ENCODE assay signal across 8 mouse cellular contexts in the genomic region with DNA sequence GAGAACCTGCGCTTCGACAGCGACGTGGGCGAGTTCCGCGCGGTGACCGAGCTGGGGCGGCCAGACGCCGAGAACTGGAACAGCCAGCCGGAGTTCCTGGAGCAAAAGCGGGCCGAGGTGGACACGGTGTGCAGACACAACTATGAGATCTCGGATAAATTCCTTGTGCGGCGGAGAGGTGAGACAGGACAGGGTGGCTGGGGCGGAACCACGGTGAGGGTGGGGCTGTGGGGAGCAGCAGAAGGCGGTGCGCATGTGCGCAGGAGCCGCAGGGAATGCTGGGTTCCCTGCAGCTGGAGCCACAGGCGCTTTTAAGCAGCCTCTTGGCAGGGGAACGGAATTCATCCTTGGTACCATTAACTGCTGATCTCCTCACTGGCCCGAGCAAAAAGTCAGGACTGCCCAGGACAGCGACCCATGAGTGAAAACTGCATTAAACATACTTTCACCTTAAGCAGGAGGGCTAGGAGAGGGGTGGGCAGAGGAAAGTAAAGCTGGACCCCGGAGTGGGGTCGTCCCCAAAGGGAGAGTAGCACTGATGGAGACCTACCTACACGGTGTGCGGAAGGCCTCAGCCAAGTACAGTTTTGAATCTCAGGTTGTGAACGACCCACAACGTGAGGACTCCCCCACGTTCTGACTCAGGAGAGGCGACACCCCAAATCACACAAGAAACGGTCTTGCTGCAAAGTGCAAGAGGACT. TPM values are rescaled to one million over a fixed set of nuclear protein-coding genes. Genes with fewer than 3 reads are reported as not detected.
A peak's percentile ranks its signal among the peaks of the same experiment; 100 is the strongest.
DNase-seq lines count a peak whose midpoint lies in the region; ATAC-seq and TF ChIP-seq lines count a peak whose summit lies in the region.

No protein-coding gene starts in this region.

- ATAC-seq in hindbrain, embryonic 12.5 days (ENCODE audit: low FRiP score) = peak; percentile 87
- peak; percentile 73 for ATAC-seq in lung, postnatal 0 days

- H3K9ac ChIP-seq in hindbrain, embryonic 12.5 days = peak overlapping the region; percentile 74
- peak overlapping the region; percentile 20; the same call in 1 of the 2 replicates for H3K9ac ChIP-seq in lung, postnatal 0 days (replicated peaks; ENCODE audit: low read depth)

- 26% methylated on average over 38 of the region's 38 CpGs for WGBS in hindbrain, embryonic 12.5 days
- 23% methylated on average over 38 of the region's 38 CpGs for WGBS in lung, postnatal 0 days

- no peaks in the 10 kb centered on the region; the same call in 1 of the 2 replicates for H3K27me3 ChIP-seq in hindbrain, embryonic 12.5 days
- no peaks in the 10 kb centered on the region for H3K27me3 ChIP-seq in lung, postnatal 0 days (replicated peaks; ENCODE audit: insufficient read depth, low read length)

- H3K4me1 ChIP-seq in hindbrain, embryonic 12.5 days = peaks cover 3% of the 10 kb centered on the region; the same call in 1 of the 2 replicates
- H3K4me1 ChIP-seq in lung, postnatal 0 days (ENCODE audit: insufficient read depth, low read depth, low read length) = no peaks in the 10 kb centered on the region

- TF ChIP-seq EP300 in lung, postnatal 0 days (IDR thresholded peaks at IDR 0.05) = no peak

- H3K27ac ChIP-seq in hindbrain, embryonic 12.5 days = 0 out of 2 replicates have a peak overlapping the region, but pooled peaks have one; percentile 52
- no peak overlapping the region for H3K27ac ChIP-seq in lung, postnatal 0 days (ENCODE audit: low read length)

- H3K9me3 ChIP-seq in hindbrain, embryonic 12.5 days (replicated peaks) = no peaks in the 10 kb centered on the region
- H3K9me3 ChIP-seq in lung, postnatal 0 days (ENCODE audit: low read length) = no peaks in the 10 kb centered on the region

- peak; percentile 82 for DNase-seq in R1 (ENCODE audit: low read depth, low spot score)
- DNase-seq in cerebellum, adult 9-11 months = peak; percentile 56
- DNase-seq in frontal cortex, postnatal 10 days (ENCODE audit: low spot score in 2 of 2) = peak; percentile 39 to 54
- DNase-seq in layer of hippocampus, postnatal 25 days (ENCODE audit: extremely low spot score in 1 of 2, low spot score in 1 of 2) = peak; percentile 48 to 63
- peak; percentile 71 for DNase-seq in lung, postnatal 0 days (ENCODE audit: low spot score)
- DNase-seq in ovary, postnatal 14 days (ENCODE audit: low spot score) = peak; percentile 44
- peak; percentile 44 for DNase-seq in urinary bladder, adult 2 months (ENCODE audit: low spot score)

- H3K4me2 ChIP-seq in hindbrain, embryonic 12.5 days (replicated peaks) = peak overlapping the region; percentile 70
- peak overlapping the region; percentile 61 for H3K4me2 ChIP-seq in lung, postnatal 0 days (replicated peaks; ENCODE audit: low read depth, low read length)

- no peaks in the 10 kb centered on the region for H3K36me3 ChIP-seq in hindbrain, embryonic 12.5 days
- no peaks in the 10 kb centered on the region for H3K36me3 ChIP-seq in lung, postnatal 0 days (ENCODE audit: insufficient read depth, low read length)

- H3K4me3 ChIP-seq in hindbrain, embryonic 12.5 days = peak overlapping the region; percentile 61
- peak overlapping the region; percentile 51 for H3K4me3 ChIP-seq in lung, postnatal 0 days (ENCODE audit: low read depth, low read length)

- TF ChIP-seq CTCF in lung, postnatal 0 days (IDR thresholded peaks at IDR 0.05) = no peak

RNA-seq across cellular contexts. Expression of a gene that starts 4.2 kb away (rescaled TPM):
- 1.5 and 1.7 TPM in 2 replicates for polyA plus RNA-seq in hindbrain, embryonic 12.5 days (2016; fragmentation: Nextera tagmentation; extraction: Ambion mirVana)
- total RNA-seq in layer of hippocampus, postnatal 25 days (2021) = 1 to 10 TPM; 1.0 to 1.6 TPM
- 11.9 and 12.6 TPM in 2 replicates for polyA plus RNA-seq in lung, postnatal 0 days (2015; fragmentation: Nextera tagmentation; extraction: Ambion mirVana)
- 248 and 252 TPM in 2 replicates for polyA plus RNA-seq in urinary bladder, adult 2 months (2012; rRNA removed)

RNA-seq across cellular contexts. Expression of a gene that starts 15.6 kb away (rescaled TPM):
- 0.06 TPM in 1 of 2 replicates, not detected in the other for polyA plus RNA-seq in hindbrain, embryonic 12.5 days (2016; fragmentation: Nextera tagmentation; extraction: Ambion mirVana)
- not detected for total RNA-seq in layer of hippocampus, postnatal 25 days (2021)
- not detected in 2 replicates for polyA plus RNA-seq in lung, postnatal 0 days (2015; fragmentation: Nextera tagmentation; extraction: Ambion mirVana)
- 0.09 and 0.18 TPM in 2 replicates for polyA plus RNA-seq in urinary bladder, adult 2 months (2012; rRNA removed)

RNA-seq across cellular contexts. Expression of a gene that starts 22.2 kb away (rescaled TPM):
- 0.19 TPM in 1 of 2 replicates, not detected in the other for polyA plus RNA-seq in hindbrain, embryonic 12.5 days (2016; fragmentation: Nextera tagmentation; extraction: Ambion mirVana)
- total RNA-seq in layer of hippocampus, postnatal 25 days (2021) = 1 to 10 TPM; 1.1 to 1.3 TPM
- polyA plus RNA-seq in lung, postnatal 0 days (2015; fragmentation: Nextera tagmentation; extraction: Ambion mirVana) = 15.8 and 20.6 TPM in 2 replicates
- polyA plus RNA-seq in urinary bladder, adult 2 months (2012; rRNA removed) = 281 and 288 TPM in 2 replicates

RNA-seq across cellular contexts. Expression of a gene that starts 44.8 kb away (rescaled TPM):
- polyA plus RNA-seq in hindbrain, embryonic 12.5 days (2016; fragmentation: Nextera tagmentation; extraction: Ambion mirVana) = not detected in 2 replicates
- total RNA-seq in layer of hippocampus, postnatal 25 days (2021) = 1 to 10 TPM in 1 of 2 experiments, under 1 TPM in 1; 0.86 to 1.1 TPM
- polyA plus RNA-seq in lung, postnatal 0 days (2015; fragmentation: Nextera tagmentation; extraction: Ambion mirVana) = 0.07 TPM in 1 of 2 replicates, not detected in the other
- polyA plus RNA-seq in urinary bladder, adult 2 months (2012; rRNA removed) = 0.28 and 0.40 TPM in 2 replicates

RNA-seq across cellular contexts. Expression of a gene that starts 52.3 kb away (rescaled TPM):
- 1.5 and 1.7 TPM in 2 replicates for polyA plus RNA-seq in hindbrain, embryonic 12.5 days (2016; fragmentation: Nextera tagmentation; extraction: Ambion mirVana)
- 1 to 10 TPM; 1.0 to 1.7 TPM for total RNA-seq in layer of hippocampus, postnatal 25 days (2021)
- 17.8 and 19.2 TPM in 2 replicates for polyA plus RNA-seq in lung, postnatal 0 days (2015; fragmentation: Nextera tagmentation; extraction: Ambion mirVana)
- 251 and 267 TPM in 2 replicates for polyA plus RNA-seq in urinary bladder, adult 2 months (2012; rRNA removed)

Comparison
In these comparisons a context has a peak if more than half of its experiments do, and no peak if none do; other contexts are left out.
1. RNA of a gene that starts 4.2 kb away (polyA plus RNA-seq): 248 to 252 TPM in urinary bladder, adult 2 months; 11.9 to 12.6 TPM in lung, postnatal 0 days and 1.5 to 1.7 TPM in hindbrain, embryonic 12.5 days; every median in the first group is over 10 times any median in the second.
2. RNA of a gene that starts 22.2 kb away (polyA plus RNA-seq): 281 to 288 TPM in urinary bladder, adult 2 months and 15.8 to 20.6 TPM in lung, postnatal 0 days; 0.19 TPM in hindbrain, embryonic 12.5 days; every median in the first group is over 10 times any median in the second.
3. Peak in every context shown above with its lines, with median percentiles within 50 percentile points of each other: DNase-seq.